Mouse (Mus musculus) gastrocnemius, postnatal 4 days (tissue): ENCODE measurements around the gene Gm15097. TPM values are rescaled to one million over a fixed set of nuclear protein-coding genes. Genes with fewer than 3 reads are reported as not detected.
"Not testable (repeated sequence)": the region's sequence is repeated elsewhere in the genome, so short reads cannot be mapped to it uniquely, and the experiment has no call there.

ENCODE experiments used
- DNase-seq, 2 experiments: peaks; one replicate each; pipeline ENCODE4 v3.0.0; 2021 to 2022; ENCODE audit warnings: low spot score in 2 of 2, mixed read lengths in 2 of 2
- long read RNA-seq, 2 experiments: library from polyadenylated mRNA; stranded (forward); transcript quantifications; one replicate each; pipeline ENCODE4 v2.0.0; 2021
- total RNA-seq, 2 experiments: library from RNA; stranded (reverse); gene quantifications; 2 replicates each; pipeline ENCODE4 v1.2.3; 2021

Gene Gm15097
- total RNA-seq, result not detected
- long read RNA-seq, experiment 1, result 0 reads
- long read RNA-seq, experiment 2, result 0 reads

GRCm38 (mm10) chrX:149784173-149784572 is at the start of gene Gm15097:
Gene Gm15097 (plus strand): TSS chrX:149784473.
- DNase-seq, result not testable (repeated sequence)

DNA sequence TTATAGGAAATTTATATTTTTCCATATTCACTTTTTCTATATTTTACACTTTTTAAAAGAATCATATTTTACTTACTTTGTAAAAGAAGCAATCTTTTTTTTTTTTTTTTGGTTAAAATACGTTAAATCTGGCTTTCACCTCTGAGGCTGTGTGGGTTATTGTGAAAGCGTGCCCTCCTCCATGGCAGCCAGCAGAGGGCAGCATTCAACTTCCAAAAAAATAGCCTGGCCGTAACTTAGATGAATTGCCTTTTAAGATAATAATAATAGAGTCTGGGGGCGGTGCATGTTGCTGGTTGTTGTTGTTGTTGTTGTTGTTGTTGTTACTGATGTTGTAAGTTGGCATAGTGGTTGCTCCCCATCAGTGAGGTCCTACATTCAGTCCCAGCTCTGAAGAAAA is 21.4 kb upstream of the Gm15097 start:
- not testable (repeated sequence) for DNase-seq

GRCm38 (mm10) chrX:149811178-149811577 is 26.9 kb downstream of the Gm15097 start:
- not testable (repeated sequence) for DNase-seq

Other genes starting within 250 kb of the Gm15097 start
- not detected for gene Gm10439, start 189.9 kb upstream of the Gm15097 start, total RNA-seq
- not detected for gene Gm15091, start 157.2 kb downstream of the Gm15097 start, total RNA-seq